Mouse (Mus musculus) thymus, adult 2 months (tissue): ENCODE data around the gene Arid3c.

Experiments used
- CTCF ChIP-seq: fragments of 200-500 bp; IDR thresholded peaks from 2 replicates; pipeline ENCODE4 v1.5.1; 2012; ENCODE audit warnings: mild to moderate bottlenecking, control low read depth, low read length, moderate library complexity, borderline replicate concordance; ENCODE audit not compliant: control insufficient read depth, poor library complexity, insufficient read depth; ENCODE audit errors: extremely low read depth
- POLR2A ChIP-seq: fragments of 200-500 bp; IDR thresholded peaks from 2 replicates; pipeline ENCODE4 v1.6.1; 2012; ENCODE audit warnings: mild to moderate bottlenecking, low read length, control low read depth, moderate library complexity; ENCODE audit not compliant: control insufficient read depth, poor library complexity, insufficient read depth; ENCODE audit errors: extremely low read depth

- TF ChIP-seq CTCF = no peak
- TF ChIP-seq POLR2A = no peak
Observed at GRCm38 (mm10) chr4:41759656-41760287, 28.8 kb upstream of the Arid3c start.
